Mouse (Mus musculus) left cerebral cortex, adult 18-20 months (tissue): ENCODE measurements around the gene Dach1. TPM values are rescaled to one million over a fixed set of nuclear protein-coding genes. Genes with fewer than 3 reads are reported as not detected.

Source experiments
- DNase-seq, 2 experiments: peaks; one replicate each; pipeline ENCODE4 v3.0.0; 2021 to 2022; ENCODE audit warnings: low spot score in 2 of 2, mixed read lengths in 1 of 2
- total RNA-seq, 2 experiments: library from RNA; stranded (reverse); gene quantifications; 2 replicates each; pipeline ENCODE4 v1.2.3; 2021

Gene Dach1
- total RNA-seq, 2 experiments from 2014 or later = 7.0 to 10.4 TPM

- no peak for DNase-seq
Observed at GRCm38 (mm10) chr14:98109929-98110328, 59.6 kb downstream of the Dach1 start.

GRCm38 (mm10) chr14:98108764-98109163 is 60.8 kb downstream of the Dach1 start:
- no peak for DNase-seq

GRCm38 (mm10) chr14:98106208-98106607 is 63.4 kb downstream of the Dach1 start:
- no peak for DNase-seq

- no peak for DNase-seq
Observed at GRCm38 (mm10) chr14:98104314-98104955, 65.1 kb downstream of the Dach1 start.

GRCm38 (mm10) chr14:98095229-98095628 is 74.3 kb downstream of the Dach1 start:
- DNase-seq = no peak

- DNase-seq = no peak
Observed at GRCm38 (mm10) chr14:98089246-98089645, 80.3 kb downstream of the Dach1 start.

GRCm38 (mm10) chr14:98087355-98087754 is 82.2 kb downstream of the Dach1 start:
- DNase-seq = no peak

GRCm38 (mm10) chr14:98086794-98087193 is 82.8 kb downstream of the Dach1 start:
- DNase-seq = no peak

GRCm38 (mm10) chr14:98085141-98085540 is 84.4 kb downstream of the Dach1 start:
- DNase-seq = no peak

- no peak for DNase-seq
Observed at GRCm38 (mm10) chr14:98084720-98085119, 84.8 kb downstream of the Dach1 start.

- DNase-seq = no peak
Observed at GRCm38 (mm10) chr14:98083419-98083818, 86.1 kb downstream of the Dach1 start.

GRCm38 (mm10) chr14:98080014-98080413 is 89.6 kb downstream of the Dach1 start:
- DNase-seq = no peak

GRCm38 (mm10) chr14:98077996-98078395 is 91.6 kb downstream of the Dach1 start:
- DNase-seq = no peak

GRCm38 (mm10) chr14:98073421-98074080 is 96.0 kb downstream of the Dach1 start:
- no peak for DNase-seq

- no peak for DNase-seq
Observed at GRCm38 (mm10) chr14:98072647-98073420, 96.7 kb downstream of the Dach1 start.

GRCm38 (mm10) chr14:98071877-98072276 is 97.7 kb downstream of the Dach1 start:
- no peak for DNase-seq

- DNase-seq = no peak
Observed at GRCm38 (mm10) chr14:98067273-98067905, 102.2 kb downstream of the Dach1 start.

- no peak for DNase-seq
Observed at GRCm38 (mm10) chr14:98064190-98064589, 105.4 kb downstream of the Dach1 start.

GRCm38 (mm10) chr14:98049329-98049728 is 120.2 kb downstream of the Dach1 start:
- no peak for DNase-seq

GRCm38 (mm10) chr14:98048403-98048802 is 121.2 kb downstream of the Dach1 start:
- no peak for DNase-seq

GRCm38 (mm10) chr14:98047670-98048069 is 121.9 kb downstream of the Dach1 start:
- DNase-seq = no peak

GRCm38 (mm10) chr14:98046960-98047359 is 122.6 kb downstream of the Dach1 start:
- no peak for DNase-seq
